Mouse (Mus musculus) heart, embryonic 11.5 days (tissue): Measurements from ENCODE around the gene Sec22a. TPM values are rescaled to one million over a fixed set of nuclear protein-coding genes. Genes with fewer than 3 reads are reported as not detected.

Experiments
- ATAC-seq: fragments of 200-750 bp; cut with Nextera tagmentation; replicated peaks from 2 replicates; pipeline ENCODE4 v1.8.0; 2017; ENCODE audit warnings: moderate library complexity; ENCODE audit not compliant: insufficient number of reproducible peaks, low FRiP score, low TSS enrichment
- H3K27ac ChIP-seq: fragments of 300-500 bp; sonication (generic); 2 replicates; pipeline ENCODE4 v1.5.1; 2014; ENCODE audit warnings: mild to moderate bottlenecking, low read depth, low read length
- H3K27me3 ChIP-seq: fragments of 300-500 bp; sonication (generic); 2 replicates; pipeline ENCODE4 v1.6.1; 2014; ENCODE audit warnings: mild to moderate bottlenecking, low read length, mixed read lengths; ENCODE audit not compliant: control insufficient read depth, insufficient read depth
- H3K36me3 ChIP-seq: fragments of 300-500 bp; sonication (generic); 2 replicates; pipeline ENCODE4 v1.6.1; 2014; ENCODE audit warnings: mild to moderate bottlenecking, low read length, moderate library complexity, mixed read lengths; ENCODE audit not compliant: control insufficient read depth, insufficient read depth
- H3K4me1 ChIP-seq: fragments of 300-500 bp; sonication (generic); 2 replicates; pipeline ENCODE4 v1.6.1; 2014; ENCODE audit warnings: low read length; ENCODE audit not compliant: control insufficient read depth, insufficient read depth
- H3K4me2 ChIP-seq: fragments of 300-500 bp; sonication (generic); 2 replicates; pipeline ENCODE4 v1.6.1; 2014; ENCODE audit warnings: mild to moderate bottlenecking, moderate library complexity
- H3K4me3 ChIP-seq: fragments of 300-500 bp; sonication (generic); 2 replicates; pipeline ENCODE4 v1.5.1; 2014; ENCODE audit warnings: low read depth, low read length
- H3K9ac ChIP-seq: fragments of 300-500 bp; sonication (generic); 2 replicates; pipeline ENCODE4 v1.6.1; 2014; ENCODE audit warnings: mild to moderate bottlenecking, low read depth, low read length, moderate library complexity
- H3K9me3 ChIP-seq: fragments of 300-500 bp; sonication (generic); replicated peaks from 2 replicates; pipeline ENCODE4 v1.6.1; 2016; ENCODE audit warnings: low read length; ENCODE audit not compliant: control insufficient read depth
- WGBS: fragments of 180-500 bp; shearing (Covaris S2); extraction: QIAGEN DNeasy Blood & Tissue Kit; methylation state at CpG from one replicate; pipeline ENCODE4 v1.1.7; 2014; ENCODE audit not compliant: insufficient replicate concordance; 5-methylcytosine and 5-hydroxymethylcytosine counted together
- polyA plus RNA-seq: library from polyadenylated mRNA; unstranded; fragments of >200 nt; fragmentation: Nextera tagmentation; extraction: Ambion mirVana; gene quantifications from 2 replicates; pipeline ENCODE4 v1.2.1, GENCODE M21; 2014

Gene Sec22a
- polyA plus RNA-seq, 1 experiment from 2014 or later = 35.5 TPM

- no peak overlapping the region for H3K9ac ChIP-seq
- H3K36me3 ChIP-seq = no peaks in the 10 kb centered on the region
- no peak overlapping the region for H3K27ac ChIP-seq
- no peaks in the 10 kb centered on the region for H3K9me3 ChIP-seq
- no peak for ATAC-seq
- WGBS = 74% methylated on average over 3 of the region's 3 CpGs
- H3K4me1 ChIP-seq = no peaks in the 10 kb centered on the region
- no peak overlapping the region for H3K4me3 ChIP-seq
- no peaks in the 10 kb centered on the region for H3K27me3 ChIP-seq
- H3K4me2 ChIP-seq = no peak overlapping the region
Observed at GRCm38 (mm10) chr16:35385654-35386053, 21.9 kb upstream of the Sec22a start.

GRCm38 (mm10) chr16:35380048-35380447 lies 16.3 kb upstream of the Sec22a start:
- Histone ChIP-seq H3K9ac (no peak overlapping the region), H3K4me3 (no peak overlapping the region), H3K4me1 (no peaks in the 10 kb centered on the region), H3K4me2 (no peak overlapping the region), H3K27ac (no peak overlapping the region), H3K9me3 (no peaks in the 10 kb centered on the region), H3K36me3 (no peaks in the 10 kb centered on the region), H3K27me3 (no peaks in the 10 kb centered on the region)
- 81% methylated on average over 9 of the region's 9 CpGs for WGBS
- no peak for ATAC-seq

DNA sequence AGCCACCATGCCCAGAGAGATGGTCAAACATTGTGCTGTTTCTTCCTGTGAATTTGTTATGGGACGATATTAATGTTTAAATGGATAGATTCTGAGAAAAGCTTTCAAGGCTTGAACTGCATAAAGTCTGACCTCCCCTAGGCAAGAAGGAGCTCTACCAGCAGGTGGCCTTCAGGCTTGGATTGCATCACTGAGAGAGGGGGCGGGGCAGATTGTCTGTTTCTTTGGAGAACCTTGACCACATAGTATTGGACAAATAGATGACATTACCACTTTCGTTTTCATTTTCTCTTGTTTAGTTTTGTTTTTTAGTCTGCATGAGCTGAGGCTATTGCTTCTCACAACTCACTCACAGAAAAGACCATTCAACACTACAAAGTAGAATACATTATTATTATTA lies 15.6 kb upstream of the Sec22a start:
- H3K27ac ChIP-seq = no peak overlapping the region
- no peak overlapping the region for H3K4me3 ChIP-seq
- H3K9ac ChIP-seq = no peak overlapping the region
- H3K27me3 ChIP-seq = no peaks in the 10 kb centered on the region
- H3K4me1 ChIP-seq = no peaks in the 10 kb centered on the region
- 88% methylated on average over 3 of the region's 3 CpGs for WGBS
- no peak for ATAC-seq
- H3K4me2 ChIP-seq = no peak overlapping the region
- H3K36me3 ChIP-seq = no peaks in the 10 kb centered on the region
- no peaks in the 10 kb centered on the region for H3K9me3 ChIP-seq

DNA sequence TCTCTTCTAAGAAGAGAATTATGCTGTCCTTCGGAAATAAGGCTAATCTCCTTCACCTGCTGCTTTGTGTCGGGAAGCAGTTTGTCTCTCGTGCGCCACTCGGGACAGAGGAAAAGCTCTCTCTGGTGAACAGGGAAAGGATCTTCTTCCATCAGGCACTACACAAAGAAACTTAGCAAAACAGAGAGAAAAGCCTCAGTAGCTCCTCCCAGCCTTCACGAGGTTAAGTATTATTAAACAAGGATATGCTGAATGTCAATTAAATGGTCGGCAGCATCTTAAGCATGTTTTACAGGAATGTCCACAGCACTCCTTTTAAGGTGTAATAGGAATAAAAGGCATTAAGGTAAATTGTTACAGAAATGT lies 328 bp upstream of the Sec22a start:
- H3K4me2 ChIP-seq = peak overlapping the region; percentile 93
- H3K36me3 ChIP-seq = no peaks in the 10 kb centered on the region
- no peaks in the 10 kb centered on the region for H3K27me3 ChIP-seq
- peak overlapping the region; percentile 94 for H3K9ac ChIP-seq
- peak overlapping the region; percentile 87 for H3K4me3 ChIP-seq
- H3K9me3 ChIP-seq = no peaks in the 10 kb centered on the region
- H3K27ac ChIP-seq = no peak overlapping the region
- peaks cover 3% of the 10 kb centered on the region; the same call in 1 of the 2 replicates for H3K4me1 ChIP-seq
- WGBS = 2% methylated on average over 7 of the region's 7 CpGs
- ATAC-seq = no peak

DNA sequence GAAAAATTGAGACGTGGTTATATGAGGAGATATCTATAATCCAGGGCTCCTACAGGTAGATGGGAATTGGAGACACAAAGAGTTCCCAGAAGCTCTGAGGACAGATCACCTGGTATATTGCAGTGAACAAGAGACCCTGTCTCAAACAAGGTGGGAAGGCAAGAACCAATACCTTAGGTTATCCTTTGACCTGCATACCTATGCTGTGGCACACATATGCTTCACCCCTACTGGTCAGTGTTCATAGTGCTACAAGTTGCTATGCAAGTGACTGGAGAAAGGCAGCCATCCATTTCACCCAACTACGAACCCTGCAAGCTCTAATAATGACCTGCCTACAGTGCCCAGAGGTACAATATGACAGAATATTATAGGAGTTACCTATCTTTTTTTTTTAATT lies 1.5 kb downstream of the Sec22a start:
- no peak overlapping the region for H3K27ac ChIP-seq

GRCm38 (mm10) chr16:35360593-35360992 lies 3.1 kb downstream of the Sec22a start:
- Histone ChIP-seq H3K27me3 (no peaks in the 10 kb centered on the region), H3K4me2 (no peak overlapping the region), H3K27ac (no peak overlapping the region), H3K36me3 (no peaks in the 10 kb centered on the region), H3K4me3 (no peak overlapping the region), H3K9ac (no peak overlapping the region), H3K4me1 (peaks cover 3% of the 10 kb centered on the region; the same call in 1 of the 2 replicates), H3K9me3 (no peaks in the 10 kb centered on the region)
- WGBS = 26% methylated on average over 6 of the region's 6 CpGs
- ATAC-seq = no peak

More for the DNA sequence above, 1.5 kb downstream of the Sec22a start:
- 84% methylated on average over 2 of the region's 2 CpGs for WGBS
- H3K36me3 ChIP-seq = no peaks in the 10 kb centered on the region
- no peaks in the 10 kb centered on the region for H3K27me3 ChIP-seq
- no peak overlapping the region for H3K4me3 ChIP-seq
- no peak for ATAC-seq
- H3K4me1 ChIP-seq = peaks cover 3% of the 10 kb centered on the region; the same call in 1 of the 2 replicates
- H3K4me2 ChIP-seq = no peak overlapping the region
- H3K9me3 ChIP-seq = no peaks in the 10 kb centered on the region
- H3K9ac ChIP-seq = no peak overlapping the region

GRCm38 (mm10) chr16:35357449-35357848 lies 6.3 kb downstream of the Sec22a start:
- ATAC-seq = no peak
- WGBS = 93% methylated on average over 1 of the region's 1 CpGs

DNA sequence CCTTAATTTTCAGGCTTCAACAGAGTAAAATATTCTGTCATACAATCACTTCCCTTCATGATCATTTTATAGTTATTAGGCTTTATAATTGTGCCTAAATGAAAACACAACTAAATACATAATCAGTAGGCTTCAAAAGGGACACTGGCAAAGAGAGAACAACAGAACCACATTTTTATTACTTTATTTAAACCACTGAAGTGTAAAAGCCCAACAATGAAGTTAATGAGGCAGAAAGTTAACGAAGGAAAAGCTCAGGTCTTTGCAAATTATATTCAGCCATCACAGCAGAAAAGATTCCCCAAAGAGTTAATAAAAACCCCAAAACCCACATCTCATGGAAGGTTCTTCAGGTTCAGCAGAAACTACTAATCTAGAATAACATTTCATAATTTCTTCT lies 33.3 kb downstream of the Sec22a start:
- H3K4me1 ChIP-seq = no peaks in the 10 kb centered on the region

More at GRCm38 (mm10) chr16:35357449-35357848, 6.3 kb downstream of the Sec22a start:
- Histone ChIP-seq H3K4me2 (no peak overlapping the region), H3K9me3 (no peaks in the 10 kb centered on the region), H3K4me3 (no peak overlapping the region), H3K27ac (no peak overlapping the region), H3K9ac (no peak overlapping the region), H3K27me3 (no peaks in the 10 kb centered on the region), H3K36me3 (no peaks in the 10 kb centered on the region), H3K4me1 (no peaks in the 10 kb centered on the region)

DNA sequence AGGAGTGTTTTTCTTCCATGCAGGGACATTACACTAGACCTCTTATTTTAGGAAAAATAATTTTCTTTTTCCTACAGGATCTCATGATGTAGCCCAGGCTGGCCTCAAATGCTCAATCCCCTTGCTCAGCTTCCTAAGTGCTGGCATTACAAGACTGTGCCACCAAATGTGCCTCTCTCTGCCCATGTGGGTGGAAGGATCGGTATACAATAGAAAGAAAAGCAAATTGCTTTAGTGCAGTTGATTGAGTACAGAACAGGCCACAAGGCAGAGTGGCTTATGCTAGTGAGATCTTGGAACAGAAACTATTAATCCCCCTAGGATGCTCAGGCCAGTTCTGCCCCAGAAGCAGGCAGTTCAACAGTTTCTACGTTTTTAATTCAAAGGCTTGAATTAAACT lies 43.9 kb downstream of the Sec22a start:
- ATAC-seq = no peak
- Histone ChIP-seq H3K4me3 (no peak overlapping the region), H3K27ac (no peak overlapping the region), H3K4me1 (no peaks in the 10 kb centered on the region), H3K27me3 (no peaks in the 10 kb centered on the region), H3K9ac (no peak overlapping the region), H3K4me2 (no peak overlapping the region), H3K36me3 (no peaks in the 10 kb centered on the region), H3K9me3 (no peaks in the 10 kb centered on the region)
- 87% methylated on average over 2 of the region's 2 CpGs for WGBS

More for the DNA sequence above, 33.3 kb downstream of the Sec22a start:
- Histone ChIP-seq H3K9me3 (no peaks in the 10 kb centered on the region), H3K27ac (no peak overlapping the region), H3K27me3 (no peaks in the 10 kb centered on the region), H3K9ac (no peak overlapping the region), H3K4me2 (no peak overlapping the region), H3K4me3 (no peak overlapping the region), H3K36me3 (peaks cover 2% of the 10 kb centered on the region; the same call in 1 of the 2 replicates)
- WGBS = 82% methylated on average over 1 of the region's 1 CpGs
- no peak for ATAC-seq
